Mouse (Mus musculus) midbrain, embryonic 16.5 days (tissue): Measurements from ENCODE around the gene Vmn2r66. TPM values are rescaled to one million over a fixed set of nuclear protein-coding genes. Genes with fewer than 3 reads are reported as not detected.

Source experiments
- ATAC-seq: fragments of 200-750 bp; cut with Nextera tagmentation; 2 replicates; pipeline ENCODE4 v1.8.0; 2017; ENCODE audit warnings: moderate TSS enrichment
- H3K27ac ChIP-seq: fragments of 300-500 bp; sonication (generic); 2 replicates; pipeline ENCODE4 v1.5.1; 2014; ENCODE audit warnings: mild to moderate bottlenecking, low read length, mixed read lengths
- H3K27me3 ChIP-seq: fragments of 300-500 bp; sonication (generic); 2 replicates; pipeline ENCODE4 v1.6.1; 2014; ENCODE audit warnings: low read depth, low read length, mixed read lengths; ENCODE audit not compliant: control insufficient read depth, insufficient read depth
- H3K36me3 ChIP-seq: fragments of 300-500 bp; sonication (generic); 2 replicates; pipeline ENCODE4 v1.6.1; 2014; ENCODE audit warnings: mild to moderate bottlenecking, low read length, moderate library complexity, mixed read lengths; ENCODE audit not compliant: control insufficient read depth, insufficient read depth
- H3K4me1 ChIP-seq: fragments of 300-500 bp; sonication (generic); 2 replicates; pipeline ENCODE4 v1.6.1; 2014; ENCODE audit warnings: mild to moderate bottlenecking, low read length, mixed read lengths; ENCODE audit not compliant: control insufficient read depth, insufficient read depth
- H3K4me2 ChIP-seq: fragments of 300-500 bp; sonication (generic); 2 replicates; pipeline ENCODE4 v1.6.1; 2014; ENCODE audit warnings: mild to moderate bottlenecking, low read length, mixed read lengths
- H3K4me3 ChIP-seq: fragments of 300-500 bp; sonication (generic); 2 replicates; pipeline ENCODE4 v1.5.1; 2014; ENCODE audit warnings: low read depth, mild to moderate bottlenecking, low read length, moderate library complexity, mixed read lengths
- H3K9ac ChIP-seq: fragments of 300-500 bp; sonication (generic); 2 replicates; pipeline ENCODE4 v1.6.1; 2014; ENCODE audit warnings: low read depth, low read length, mixed read lengths
- H3K9me3 ChIP-seq: fragments of 300-500 bp; sonication (generic); replicated peaks from 2 replicates; pipeline ENCODE4 v1.6.1; 2014; ENCODE audit warnings: mild to moderate bottlenecking, low read length, mixed read lengths; ENCODE audit not compliant: control insufficient read depth, poor library complexity, severe bottlenecking
- WGBS: fragments of 180-500 bp; shearing (Covaris S2); extraction: QIAGEN DNeasy Blood & Tissue Kit; methylation state at CpG from one replicate; pipeline ENCODE4 v1.1.7; 2014; 5-methylcytosine and 5-hydroxymethylcytosine counted together
- polyA plus RNA-seq: library from polyadenylated mRNA; unstranded; fragments of >200 nt; fragmentation: Nextera tagmentation; extraction: Ambion mirVana; gene quantifications from 2 replicates; pipeline ENCODE4 v1.2.1, GENCODE M21; 2015

The Vmn2r66 gene
- polyA plus RNA-seq: not detected in 2 replicates

- Histone ChIP-seq H3K27ac (no peak within 1 kb of the TSS), H3K4me2 (no peak within 1 kb of the TSS), H3K27me3 (no peaks in the 10 kb centered on the region), H3K9me3 (no peaks in the 10 kb centered on the region), H3K4me3 (no peak within 1 kb of the TSS), H3K36me3 (no peaks in the 10 kb centered on the region), H3K9ac (no peak within 1 kb of the TSS), H3K4me1 (no peaks in the 10 kb centered on the region)
- ATAC-seq: no peak
- WGBS: 93% methylated on average over 1 of the region's 1 CpGs
Observed at GRCm38 (mm10) chr7:85012168-85012567, at the start of gene Vmn2r66. Gene Vmn2r66, minus strand, starts transcription at chr7:85012268.

GRCm38 (mm10) chr7:84996694-84997093 lies 15.4 kb downstream of the Vmn2r66 start:
- Histone ChIP-seq H3K4me2 (no peak overlapping the region), H3K36me3 (no peaks in the 10 kb centered on the region), H3K4me3 (no peak overlapping the region), H3K27ac (no peak overlapping the region), H3K4me1 (no peaks in the 10 kb centered on the region), H3K9me3 (0 out of 2 replicates have a peak, but pooled peaks cover 2% of the 10 kb centered on the region), H3K27me3 (no peaks in the 10 kb centered on the region), H3K9ac (no peak overlapping the region)
- 70% methylated on average over 2 of the region's 2 CpGs for WGBS
- no peak for ATAC-seq

- no peak within 1 kb of the TSS for H3K4me2 ChIP-seq
- no peaks in the 10 kb centered on the region for H3K4me1 ChIP-seq
- H3K27me3 ChIP-seq: no peaks in the 10 kb centered on the region
- no peak within 1 kb of the TSS for H3K9ac ChIP-seq
- H3K9me3 ChIP-seq: peaks cover 3% of the 10 kb centered on the region; the same call in 1 of the 2 replicates
- WGBS: 36% methylated on average over 1 of the region's 1 CpGs
- ATAC-seq: no peak
- H3K4me3 ChIP-seq: no peak within 1 kb of the TSS
- H3K36me3 ChIP-seq: no peaks in the 10 kb centered on the region
- H3K27ac ChIP-seq: no peak within 1 kb of the TSS
Observed at GRCm38 (mm10) chr7:84964015-84964414, 48.1 kb downstream of the Vmn2r66 start, which contains the start of gene Vmn2r65. Gene Vmn2r65, minus strand, starts transcription at chr7:84964115.

Other genes with a start within 250 kb of the Vmn2r66 start
- not detected in 2 replicates for gene Olfr291, start 158.7 kb downstream of the Vmn2r66 start, polyA plus RNA-seq
- gene Vmn2r65, start 48.2 kb downstream of the Vmn2r66 start, polyA plus RNA-seq: not detected in 2 replicates
- not detected in 2 replicates for gene Vmn2r67, start 143.7 kb upstream of the Vmn2r66 start, polyA plus RNA-seq
- not detected in 2 replicates for gene Vmn2r68, start 225.5 kb upstream of the Vmn2r66 start, polyA plus RNA-seq